ENCODE assay signal across 8 mouse cellular contexts in genomic region chr3:88214971-88215552, GRCm38 (mm10). TPM values are rescaled to one million over a fixed set of nuclear protein-coding genes. Genes with fewer than 3 reads are reported as not detected.
DNase-seq lines count a peak whose midpoint lies in the region; ATAC-seq and TF ChIP-seq lines count a peak whose summit lies in the region.

No protein-coding gene starts in this region.

- 1% methylated on average over 48 of the region's 48 CpGs for WGBS in heart, embryonic 16.5 days
- under 1% methylated on average over 48 of the region's 48 CpGs for WGBS in liver, embryonic 16.5 days (ENCODE audit: insufficient replicate concordance)

- peak overlapping the region; percentile 6; the same call in 1 of the 2 replicates for H3K9ac ChIP-seq in heart, embryonic 16.5 days (ENCODE audit: low read length)
- H3K9ac ChIP-seq in liver, embryonic 16.5 days (ENCODE audit: low read depth, low read length): no peak overlapping the region

- H3K27ac ChIP-seq in testis, adult 2 months (ENCODE audit: control insufficient read depth, insufficient read depth, low read depth, low read length): no peak overlapping the region
- no peak overlapping the region for H3K27ac ChIP-seq in heart, embryonic 16.5 days (ENCODE audit: low read length)
- H3K27ac ChIP-seq in liver, embryonic 16.5 days (ENCODE audit: low read length): no peak overlapping the region

- H3K4me3 ChIP-seq in testis, adult 2 months (ENCODE audit: control insufficient read depth, low read depth, low read length): peak overlapping the region; percentile 73
- H3K4me3 ChIP-seq in heart, embryonic 16.5 days (ENCODE audit: low read length): peak overlapping the region; percentile 45
- H3K4me3 ChIP-seq in liver, embryonic 16.5 days (ENCODE audit: low read depth, low read length): peak overlapping the region; percentile 35

- H3K4me1 ChIP-seq in testis, adult 2 months (ENCODE audit: control insufficient read depth, insufficient read depth, low read length): peaks cover 18% of the 10 kb centered on the region
- peaks cover 11% of the 10 kb centered on the region for H3K4me1 ChIP-seq in heart, embryonic 16.5 days (ENCODE audit: control insufficient read depth, insufficient read depth, low read length)
- H3K4me1 ChIP-seq in liver, embryonic 16.5 days (ENCODE audit: control insufficient read depth, low read depth, low read length): peaks cover 4% of the 10 kb centered on the region; the same call in 1 of the 2 replicates

- TF ChIP-seq CTCF in testis, adult 2 months (IDR thresholded peaks at IDR 0.05; ENCODE audit: control insufficient read depth, insufficient read depth, insufficient replicate concordance, low read depth, low read length): no peak

- peaks cover 2% of the 10 kb centered on the region; the same call in 1 of the 2 replicates for H3K27me3 ChIP-seq in testis, adult 2 months (ENCODE audit: control insufficient read depth, insufficient read depth, low read length)
- peaks cover 90% of the 10 kb centered on the region for H3K27me3 ChIP-seq in heart, embryonic 16.5 days (ENCODE audit: control insufficient read depth, insufficient read depth, low read length)
- H3K27me3 ChIP-seq in liver, embryonic 16.5 days (ENCODE audit: control insufficient read depth, insufficient read depth, low read depth, low read length): peaks cover 95% of the 10 kb centered on the region

- no peaks in the 10 kb centered on the region for H3K9me3 ChIP-seq in heart, embryonic 16.5 days (replicated peaks; ENCODE audit: control insufficient read depth, low read length)
- H3K9me3 ChIP-seq in liver, embryonic 16.5 days (replicated peaks; ENCODE audit: control insufficient read depth, low read length): no peaks in the 10 kb centered on the region

- no peak for ATAC-seq in cerebellum, adult (ENCODE audit: insufficient number of reproducible peaks, low FRiP score, low TSS enrichment)
- ATAC-seq in heart, embryonic 16.5 days (replicated peaks; ENCODE audit: extremely low read depth, insufficient read depth, low FRiP score): no peak
- no peak for ATAC-seq in liver, embryonic 16.5 days (ENCODE audit: low read depth)
- no peak for ATAC-seq in erythroblast, adult 5-6 weeks (replicated peaks; ENCODE audit: low FRiP score, poor library complexity, severe bottlenecking)

- TF ChIP-seq POLR2A in testis, adult 2 months (IDR thresholded peaks at IDR 0.05; ENCODE audit: control insufficient read depth, low read depth, low read length): no peak

- no peaks in the 10 kb centered on the region for H3K36me3 ChIP-seq in testis, adult 2 months (ENCODE audit: control insufficient read depth, insufficient read depth, low read length)
- no peaks in the 10 kb centered on the region for H3K36me3 ChIP-seq in heart, embryonic 16.5 days (ENCODE audit: control insufficient read depth, insufficient read depth)
- H3K36me3 ChIP-seq in liver, embryonic 16.5 days (ENCODE audit: control insufficient read depth, insufficient read depth): no peaks in the 10 kb centered on the region

- peak overlapping the region; percentile 60 for H3K4me2 ChIP-seq in heart, embryonic 16.5 days (ENCODE audit: low read depth, low read length)
- peak overlapping the region; percentile 39 for H3K4me2 ChIP-seq in liver, embryonic 16.5 days (ENCODE audit: low read depth, low read length)

- DNase-seq in cerebellum, postnatal 10 days: peak; percentile 72 to 78
- DNase-seq in testis, postnatal 14 days (ENCODE audit: low spot score): no peak
- no peak for DNase-seq in left cerebral cortex, adult 8-10 months (ENCODE audit: low spot score in 2 of 2)

RNA-seq across cellular contexts. Expression of gene Rhbg, which starts 39.4 kb away (rescaled TPM):
- polyA plus RNA-seq in testis, adult 2 months (2012; rRNA removed): 3.3 and 3.9 TPM in 2 replicates
- 0.09 and 0.21 TPM in 2 replicates for polyA plus RNA-seq in heart, embryonic 16.5 days (2015; fragmentation: Nextera tagmentation; extraction: Ambion mirVana)
- 4.8 and 6.3 TPM in 2 replicates for polyA plus RNA-seq in liver, embryonic 16.5 days (2015; fragmentation: Nextera tagmentation; extraction: Ambion mirVana)
- not detected in 2 replicates for total RNA-seq in erythroblast, adult 5-6 weeks (2015; ENCODE audit: low replicate concordance)
- not detected in 2 replicates for total RNA-seq in erythroblast, adult 5-6 weeks (2017; ENCODE audit: low replicate concordance)
- total RNA-seq in left cerebral cortex, adult 8-10 months (2022): not detected

Comparison
In these comparisons a context has a peak if more than half of its experiments do, and no peak if none do; other contexts are left out.
1. DNase-seq: peak in cerebellum, postnatal 10 days (2 of 2); none in testis, postnatal 14 days (single experiment) and left cerebral cortex, adult 8-10 months (0 of 2).
2. Peak in every context shown above with its lines, with median percentiles within 50 percentile points of each other: H3K4me3 ChIP-seq.